Mouse (Mus musculus): Measurements from ENCODE around the gene Uvrag. TPM values are rescaled to one million over a fixed set of nuclear protein-coding genes. Genes with fewer than 3 reads are reported as not detected.

The Uvrag gene
- total RNA-seq, 2 experiments from 2014 or later, result 8.6 to 9.7 TPM

DNA sequence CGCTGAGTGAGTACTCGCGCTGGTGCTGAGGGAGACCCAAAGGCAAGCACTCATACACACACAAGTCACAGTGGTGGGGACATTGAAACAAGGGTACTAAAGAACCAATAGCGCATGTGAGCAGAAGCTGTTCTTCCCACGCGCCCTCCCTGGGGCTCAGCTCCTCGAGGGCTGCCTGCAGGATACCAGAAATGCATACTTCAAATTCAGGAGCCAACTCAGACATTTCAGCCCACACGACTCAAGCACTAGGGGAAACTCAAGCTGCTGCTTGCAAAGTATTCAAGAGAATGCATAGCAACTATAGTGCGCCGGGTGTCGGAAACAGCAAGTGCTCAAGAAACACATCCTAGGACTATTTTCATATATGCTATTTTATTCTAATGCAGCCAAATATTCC, 3.7 kb upstream of the Uvrag start:
- intact Hi-C loops (cut with DNase I), result no loop called here

DNA sequence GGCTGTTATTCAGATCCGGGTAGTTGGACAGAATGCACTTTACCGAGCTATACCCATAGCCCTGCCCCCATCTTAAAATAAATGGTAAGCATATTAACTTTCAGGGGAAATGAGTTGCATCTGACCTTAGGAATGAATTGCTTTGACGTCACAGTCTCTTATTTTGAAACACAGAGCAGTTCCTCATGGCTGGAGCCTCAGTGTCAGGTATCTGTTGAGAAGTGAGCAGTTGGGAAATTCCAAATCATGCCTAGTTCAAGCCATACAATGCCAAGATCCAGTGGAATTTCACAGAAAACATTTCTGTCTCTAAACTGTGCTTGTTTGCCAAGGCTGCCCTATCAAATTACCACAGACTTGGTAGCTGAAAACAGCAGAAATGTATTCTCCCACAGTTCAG, 2.3 kb upstream of the Uvrag start:
- no peak for DNase-seq
- intact Hi-C loops (cut with DNase I), result no loop called here

More for the DNA sequence above, 3.7 kb upstream of the Uvrag start:
- no peak for DNase-seq

DNA sequence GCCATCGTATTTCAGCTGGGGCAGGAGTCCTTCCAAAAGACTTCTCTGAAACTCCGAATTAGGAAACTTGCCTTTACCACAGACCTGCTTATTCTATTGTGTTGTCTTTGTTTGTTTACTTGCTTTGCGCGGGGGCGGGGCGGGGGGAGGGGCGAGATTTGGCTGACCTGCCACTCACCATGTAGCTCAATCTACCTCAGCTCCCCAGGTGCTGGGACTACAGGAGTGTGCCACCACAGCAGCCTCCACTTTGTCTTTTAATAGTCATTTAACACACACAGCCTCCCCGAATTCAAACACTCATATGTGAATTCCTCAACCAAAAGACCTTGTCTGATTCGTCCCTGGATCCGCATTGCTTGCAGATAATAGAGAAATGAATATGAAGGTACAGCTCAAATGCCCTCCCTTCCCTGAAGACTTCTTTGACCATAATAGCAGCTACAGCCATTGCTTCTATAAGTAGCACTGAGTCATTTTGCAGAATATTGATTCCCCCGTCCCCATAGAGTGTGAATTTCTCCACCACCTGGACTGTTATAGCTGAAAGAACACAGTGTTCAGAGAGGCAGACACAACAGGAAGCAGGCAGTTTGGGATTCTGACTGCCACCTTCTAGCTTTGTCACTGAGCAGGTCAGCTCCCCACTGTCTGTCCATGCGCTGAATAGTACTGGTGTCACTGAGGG, 1.1 kb upstream of the Uvrag start:
- intact Hi-C loops (cut with DNase I), result no loop called here
- no peak for DNase-seq

DNA sequence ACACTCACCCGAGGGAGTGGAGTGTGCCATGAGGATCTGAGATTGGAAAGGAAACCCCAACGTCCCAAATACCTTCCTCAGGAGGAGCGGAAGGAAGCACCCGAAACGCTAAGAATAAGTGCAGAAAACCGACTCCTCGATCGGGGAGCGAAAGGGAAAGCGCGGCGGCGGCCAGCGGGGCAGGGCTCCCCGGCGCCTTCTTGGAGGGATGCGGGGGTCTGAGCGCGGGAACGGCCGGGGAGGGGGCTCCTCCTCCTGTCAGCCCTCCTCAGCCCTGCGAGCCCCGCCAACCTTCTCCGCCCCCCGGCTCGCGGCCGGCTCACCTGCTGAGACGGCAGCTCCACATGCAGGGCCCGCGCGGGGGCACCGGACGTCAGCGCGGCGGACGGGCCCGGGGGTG, 430 bp downstream of the Uvrag start:
- intact Hi-C loops (cut with DNase I), result no loop called here
- no peak for DNase-seq

DNA sequence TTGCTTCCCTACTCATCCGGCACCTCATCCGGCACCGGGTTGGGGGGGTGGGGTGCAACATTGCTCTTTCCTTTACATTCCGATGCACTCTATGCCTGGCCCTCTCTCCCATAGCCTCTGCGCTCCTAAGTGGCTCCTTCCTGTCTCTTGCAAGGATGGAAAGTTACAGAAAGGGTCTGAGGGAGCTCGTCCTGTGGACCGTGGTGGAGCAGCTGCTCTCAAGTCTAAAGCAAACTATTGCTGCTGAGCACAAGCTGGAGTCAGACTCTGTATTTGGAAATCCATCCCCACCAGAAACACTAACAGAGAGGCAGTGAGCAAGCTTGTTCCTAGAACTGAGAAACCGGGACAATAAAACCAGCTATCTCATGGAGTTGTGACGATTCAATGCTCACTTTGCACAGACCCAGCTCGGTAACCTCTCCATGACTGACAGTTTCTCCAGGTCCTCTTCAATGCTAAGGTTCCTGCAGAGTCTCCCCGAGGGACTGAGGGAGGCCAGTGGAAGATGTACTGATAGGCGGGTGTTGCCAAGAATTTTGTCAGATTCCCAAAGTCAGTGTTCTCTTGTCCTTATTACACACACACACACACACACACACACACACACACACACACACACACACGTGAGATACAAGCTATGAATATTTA, 975 bp downstream of the Uvrag start:
- intact Hi-C loops (cut with DNase I), result no loop called here
- DNase-seq, result no peak

DNA sequence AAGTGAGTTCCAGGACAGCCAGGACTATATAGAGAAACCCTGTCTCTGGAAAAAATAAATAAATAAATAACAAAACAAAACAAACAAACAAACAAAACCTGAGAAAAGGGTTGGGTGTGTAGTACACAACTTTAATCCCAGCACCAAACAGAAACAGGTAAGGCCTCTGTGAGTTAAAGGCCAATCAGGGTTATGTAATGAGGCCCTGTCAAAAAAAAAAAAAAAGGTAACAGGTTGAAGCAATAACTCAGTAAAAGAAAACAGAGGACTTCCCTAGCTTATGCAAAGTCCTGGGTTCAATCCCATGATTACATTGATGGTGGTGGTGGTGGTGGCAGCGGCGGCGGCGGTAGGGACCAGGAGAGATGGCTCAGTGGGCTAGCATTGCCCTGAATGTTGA, 3.4 kb downstream of the Uvrag start:
- DNase-seq, result no peak
- intact Hi-C loops (cut with DNase I), result no loop called here

DNA sequence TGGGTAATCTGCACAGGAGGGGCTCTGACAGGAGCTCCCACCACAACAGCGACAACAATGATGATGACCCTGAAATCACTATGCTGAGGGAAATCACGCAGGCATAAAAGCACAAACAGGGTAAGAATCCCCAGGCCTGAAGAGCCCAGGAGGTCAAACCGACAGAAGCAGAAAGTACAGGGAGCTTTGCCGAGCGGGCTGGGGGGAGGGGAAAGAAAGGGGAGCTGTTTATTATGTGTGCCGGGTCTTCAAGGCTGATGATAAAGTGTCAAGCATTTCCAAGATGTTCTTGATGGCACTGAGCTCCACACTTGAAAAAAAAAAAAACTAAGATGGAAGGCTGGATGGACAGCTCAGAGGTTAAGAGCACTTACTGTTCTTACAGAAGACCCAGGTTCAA, 4.2 kb downstream of the Uvrag start:
- intact Hi-C loops (cut with DNase I), result no loop called here
- no peak for DNase-seq

DNA sequence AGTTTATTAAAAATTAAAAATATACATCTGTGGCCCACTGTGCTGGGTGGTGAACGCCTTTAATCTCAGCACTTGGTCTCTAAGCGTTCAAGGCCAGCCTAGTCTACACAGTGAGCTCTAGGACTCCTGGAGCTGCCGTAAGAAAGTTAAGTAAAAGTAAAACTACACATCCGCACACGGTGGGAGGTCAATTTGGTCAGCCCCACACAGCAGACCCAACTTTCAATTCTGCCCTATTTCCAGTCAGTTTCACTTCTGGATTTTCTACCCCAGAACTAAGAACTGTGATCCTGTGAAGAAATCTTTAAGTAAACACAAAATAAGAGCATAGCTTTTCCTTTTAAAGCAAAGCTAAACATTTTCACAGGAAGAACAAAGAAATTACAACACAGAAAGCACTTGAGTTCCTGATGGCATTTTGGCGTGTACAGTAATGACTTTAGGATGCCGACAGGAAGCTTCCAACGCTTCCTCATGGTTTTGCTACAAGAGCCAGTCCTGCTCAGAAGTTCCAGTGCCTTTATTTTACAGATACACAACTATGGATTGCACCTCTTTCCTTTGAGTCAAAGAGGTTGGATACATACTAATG, 7.0 kb downstream of the Uvrag start:
- DNase-seq, result no peak

DNA sequence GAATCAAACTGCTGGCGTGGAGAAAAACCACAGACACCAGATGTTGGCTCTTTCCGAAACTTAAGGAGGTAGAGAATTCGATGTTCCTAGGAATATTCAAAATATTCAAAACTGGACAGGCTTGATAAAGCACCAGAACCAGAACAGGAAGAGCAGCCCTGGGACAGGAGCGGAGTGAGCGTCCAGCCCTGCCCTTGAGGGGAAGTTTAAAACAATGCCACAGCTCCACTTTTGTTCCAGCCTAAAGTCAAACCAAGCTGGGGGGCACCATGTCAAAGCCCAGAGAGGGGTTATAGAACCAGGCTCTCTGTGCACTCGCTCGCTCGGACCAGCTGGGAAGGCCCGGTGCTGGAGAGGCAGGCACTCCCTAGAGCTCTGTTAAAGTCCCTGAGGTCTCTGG, 8.3 kb downstream of the Uvrag start:
- DNase-seq, result no peak
- intact Hi-C loops (cut with DNase I), result no loop called here

More for the DNA sequence above, 7.0 kb downstream of the Uvrag start:
- intact Hi-C loops (cut with DNase I), result no loop called here

DNA sequence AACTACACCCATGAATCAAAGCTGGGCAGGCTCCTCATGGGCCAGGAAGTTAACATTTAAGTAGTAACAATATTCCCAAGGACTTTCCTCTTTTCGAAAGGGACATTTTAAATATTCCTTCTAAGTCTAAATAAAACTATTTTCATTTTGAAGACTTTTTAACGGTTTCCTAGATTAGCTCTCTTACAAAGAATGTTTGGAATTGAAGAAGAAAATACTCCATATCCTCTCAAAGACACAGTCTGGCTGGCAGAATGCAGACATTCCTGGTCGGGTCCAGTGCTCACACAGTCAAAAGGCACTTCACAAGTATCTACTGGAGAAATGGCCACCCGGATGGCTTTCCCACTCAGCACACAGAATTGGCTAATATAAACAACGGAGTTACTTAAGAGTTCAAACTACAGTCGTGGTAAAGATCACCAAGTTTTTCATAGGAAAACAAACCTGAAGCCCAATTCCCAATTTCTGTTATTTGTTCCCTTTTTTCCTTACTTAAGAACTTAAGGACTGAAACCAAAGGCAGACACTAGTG, 9.1 kb downstream of the Uvrag start:
- intact Hi-C loops (cut with DNase I), result no loop called here
- DNase-seq, result no peak

DNA sequence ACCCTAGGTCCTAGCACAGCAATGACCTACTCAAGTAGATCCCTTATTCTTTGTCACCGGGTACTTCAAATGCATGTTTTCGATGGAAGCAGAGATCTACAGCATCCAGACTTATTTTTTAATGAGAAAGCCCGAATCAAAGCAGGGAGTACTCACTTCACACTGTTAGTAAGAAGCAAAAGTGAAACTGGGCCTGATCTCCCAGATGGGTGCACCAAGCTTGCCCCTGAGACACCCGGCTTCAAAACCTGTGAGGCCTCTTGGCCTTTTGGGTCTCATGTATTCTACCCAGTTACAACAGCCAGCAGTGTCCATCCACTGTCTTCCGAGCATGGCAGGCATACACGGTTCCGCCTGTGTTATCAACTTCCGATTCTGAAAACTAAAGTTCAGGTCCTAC, 12.0 kb downstream of the Uvrag start:
- no peak for DNase-seq
- intact Hi-C loops (cut with DNase I), result no loop called here

DNA sequence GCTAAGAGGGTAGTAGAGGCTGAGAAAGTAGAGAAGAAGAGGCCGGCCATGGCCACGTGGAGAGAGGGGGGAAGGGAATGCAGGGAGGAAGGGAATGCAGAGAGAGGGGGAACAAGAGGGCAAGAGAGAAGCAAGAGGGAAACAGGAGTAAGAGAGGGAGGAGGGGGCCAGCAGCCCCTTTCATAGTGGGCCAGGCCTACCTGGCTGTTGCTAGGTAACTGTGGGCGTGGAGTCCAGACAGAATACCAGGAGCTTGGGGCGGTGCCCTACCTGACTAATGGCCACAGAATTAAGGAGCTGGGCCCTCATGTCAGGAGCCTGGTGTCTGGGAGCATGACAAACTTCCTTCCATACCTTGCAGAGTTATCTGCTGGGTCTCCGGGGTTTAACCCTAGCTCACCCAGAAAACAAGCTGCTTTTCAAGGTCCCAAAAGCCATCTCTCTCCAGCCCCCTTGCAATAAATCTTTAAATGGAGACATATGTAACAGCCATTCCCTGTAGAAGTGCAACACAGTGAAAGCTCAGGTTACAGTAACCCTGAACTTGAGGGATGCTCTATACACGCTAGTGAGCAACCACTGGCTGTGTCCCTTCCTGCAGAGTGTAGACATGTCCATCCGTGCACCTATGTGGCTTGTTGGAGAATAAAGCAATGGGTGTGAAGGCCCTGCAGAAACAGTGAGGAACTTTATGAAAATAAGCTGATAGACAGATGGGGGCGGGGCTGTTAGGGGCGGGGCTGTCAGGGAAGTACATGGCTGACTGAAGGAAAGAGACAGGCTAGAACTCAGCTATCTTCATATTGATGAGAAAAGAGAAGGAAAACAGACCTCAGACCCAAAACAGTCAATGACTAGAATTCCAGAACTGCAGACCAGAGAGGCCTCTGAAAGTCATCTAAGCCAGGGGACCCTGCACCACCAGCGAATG, 12.7 kb downstream of the Uvrag start:
- no peak for DNase-seq
- intact Hi-C loops (cut with DNase I), result no loop called here

DNA sequence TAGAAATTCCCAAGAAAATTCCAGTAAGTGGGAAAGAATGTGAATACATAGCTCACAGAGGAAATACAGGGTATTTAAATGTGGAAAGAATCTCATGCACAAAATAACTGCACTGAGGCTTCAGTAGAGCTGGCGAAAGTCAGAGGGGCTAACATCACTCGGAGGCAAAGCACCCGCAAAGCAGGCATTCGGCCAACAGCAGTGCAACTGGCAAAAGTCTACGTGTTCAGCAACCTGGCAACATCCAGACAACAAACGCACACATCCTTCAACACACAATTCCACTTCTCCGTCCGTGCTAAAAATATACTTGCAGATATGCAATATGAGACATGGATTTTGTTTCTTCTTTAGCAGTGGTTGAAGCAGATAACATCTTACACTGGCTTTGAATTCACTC, 14.9 kb downstream of the Uvrag start:
- intact Hi-C loops (cut with DNase I), result no loop called here
- DNase-seq, result no peak

DNA sequence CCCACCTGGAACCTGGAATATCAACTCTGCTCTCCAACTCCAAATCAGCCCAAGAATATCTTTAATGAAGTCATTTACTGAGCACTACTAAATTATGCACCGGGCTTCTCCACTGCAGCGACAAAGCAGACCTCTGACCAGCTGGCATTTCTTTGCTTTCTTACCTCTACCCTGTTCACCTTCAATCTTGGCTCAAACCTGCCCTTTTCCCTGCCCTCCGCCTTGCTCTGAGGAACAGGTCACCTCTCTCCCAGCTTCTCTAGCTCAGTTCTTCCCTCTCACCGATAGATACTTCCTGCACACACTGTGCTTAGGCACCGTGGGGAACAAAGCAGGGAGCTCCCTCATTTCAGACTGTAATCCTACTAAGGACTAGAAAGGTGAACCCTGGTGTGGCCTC, 18.3 kb downstream of the Uvrag start:
- intact Hi-C loops (cut with DNase I), result no loop called here
- no peak for DNase-seq

DNA sequence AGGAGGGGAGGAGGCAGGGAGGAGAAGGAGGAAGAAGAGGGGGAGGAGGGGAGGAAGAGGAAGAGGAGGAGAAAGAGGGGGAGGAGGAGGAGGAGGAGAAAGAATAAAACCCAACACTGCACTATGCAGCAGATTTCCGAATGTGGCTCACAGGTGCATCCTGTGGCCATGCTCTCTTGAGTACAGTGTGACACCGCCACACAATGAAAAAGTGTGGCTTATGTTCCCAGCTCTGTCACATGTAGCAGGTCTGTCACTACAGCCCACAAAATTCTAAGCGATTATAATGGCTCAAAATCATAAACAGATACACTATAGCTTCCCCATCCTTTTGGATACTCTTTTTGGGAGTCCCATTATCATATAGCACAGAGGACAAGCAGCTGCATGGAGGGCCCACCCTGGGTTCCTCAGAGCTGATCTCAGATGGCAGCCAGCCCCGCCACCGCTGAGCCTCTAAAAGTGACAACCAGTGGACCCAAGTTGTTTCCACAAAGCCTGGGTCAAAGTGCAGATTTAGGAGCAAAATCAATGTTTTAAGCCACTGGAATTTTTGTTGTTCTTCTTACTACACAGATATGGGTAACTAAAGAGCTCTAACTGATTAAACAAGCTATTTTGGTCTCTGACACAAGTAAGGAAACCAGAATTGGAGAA, 19.9 kb downstream of the Uvrag start:
- intact Hi-C loops (cut with DNase I), result no loop called here
- no peak for DNase-seq

DNA sequence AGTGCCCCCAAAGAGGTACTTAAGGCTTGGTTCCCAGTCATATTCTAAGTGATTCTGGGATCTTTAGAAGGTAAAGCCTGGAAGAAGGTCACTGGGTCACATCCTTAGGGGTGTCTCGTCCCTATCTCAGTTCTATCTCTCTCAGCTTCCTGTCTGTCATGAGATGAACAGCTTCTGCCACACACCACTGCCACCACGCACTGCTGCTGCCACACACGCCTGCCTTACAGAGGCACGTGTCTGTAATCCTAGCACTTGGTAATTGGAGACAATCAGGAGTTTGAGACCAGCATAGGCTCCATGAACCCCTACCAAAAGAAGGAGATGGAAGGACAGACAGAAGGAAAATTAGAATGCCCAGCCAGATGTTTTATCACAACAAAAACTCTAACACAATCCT, 20.9 kb downstream of the Uvrag start:
- DNase-seq, result no peak
- intact Hi-C loops (cut with DNase I), result no loop called here

DNA sequence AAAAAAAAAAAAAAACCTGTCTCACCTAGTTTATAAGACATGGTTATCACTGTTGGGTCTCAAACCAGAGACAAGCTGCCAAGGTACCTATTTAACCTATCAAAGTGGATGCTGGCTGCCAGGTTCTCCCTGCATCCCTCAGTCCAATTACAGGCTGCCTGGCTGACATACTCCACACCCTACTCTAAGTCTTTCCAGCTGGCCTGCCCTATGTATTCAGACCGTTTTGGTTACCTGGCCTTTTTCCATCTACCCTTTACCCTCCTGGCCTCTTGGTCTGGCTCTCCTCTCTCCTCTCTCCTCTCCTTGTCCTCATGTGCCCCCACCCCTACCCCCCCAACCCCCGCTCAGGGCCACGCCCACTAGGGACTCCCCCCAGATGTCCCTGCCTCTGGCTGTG, 24.2 kb downstream of the Uvrag start:
- intact Hi-C loops (cut with DNase I), result no loop called here
- no peak for DNase-seq

DNA sequence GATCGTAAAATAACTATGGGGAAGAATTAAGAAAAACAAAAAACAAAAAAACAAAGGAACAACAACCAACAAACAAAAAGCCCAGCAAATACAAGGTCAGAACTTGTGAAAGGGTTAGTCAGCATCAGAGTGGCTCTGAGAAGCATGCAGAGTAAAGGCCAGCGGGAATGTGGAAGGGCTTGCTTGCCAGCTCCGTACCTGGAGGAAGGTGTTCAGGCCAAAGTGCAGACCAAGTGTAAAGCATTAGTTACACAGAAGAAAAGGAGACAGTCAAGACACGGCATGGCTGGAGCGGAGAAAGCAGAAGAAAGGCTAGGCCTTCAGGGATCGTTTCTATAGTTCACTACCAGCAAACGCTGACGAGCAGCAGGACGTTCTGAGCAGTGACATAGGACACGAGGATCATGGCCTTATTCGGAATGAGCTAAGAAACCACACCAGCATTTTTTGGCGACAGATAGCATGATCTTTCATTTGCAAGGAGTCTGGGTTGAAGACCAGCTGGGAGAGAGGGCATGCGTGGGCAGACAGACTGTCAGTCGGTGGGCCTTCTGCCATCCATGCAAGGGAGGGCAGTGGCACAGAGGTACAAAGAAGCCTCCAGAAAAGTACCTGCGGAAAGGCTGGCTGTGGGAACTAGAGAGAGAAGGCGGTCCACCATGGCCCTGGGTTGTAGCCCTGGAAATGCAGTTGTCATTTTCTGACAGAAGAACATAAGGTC, 26.8 kb downstream of the Uvrag start:
- DNase-seq, result no peak
- intact Hi-C loops (cut with DNase I), result no loop called here

DNA sequence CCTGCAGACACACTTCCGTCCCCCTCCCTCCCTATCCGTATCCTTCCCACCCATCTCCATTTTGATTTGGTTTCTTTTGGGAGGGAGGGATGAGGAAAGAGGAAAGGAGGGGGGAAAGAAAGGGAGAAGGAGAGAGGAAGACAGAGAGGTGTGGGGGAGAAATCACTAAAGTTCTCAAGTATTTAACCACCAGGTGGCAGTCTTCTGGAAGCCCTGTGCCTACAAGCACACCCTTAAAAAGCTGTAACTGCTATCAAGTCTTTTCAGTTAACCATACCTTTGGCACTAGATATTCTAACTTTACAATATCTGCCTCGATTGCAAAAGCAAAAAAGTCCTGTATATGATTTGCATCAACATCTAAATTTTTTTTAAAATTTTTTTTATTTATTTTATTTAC, 33.4 kb downstream of the Uvrag start:
- intact Hi-C loops (cut with DNase I), result loop anchor here (5.0 kb wide), 1 partner anchor 125 kb away; no protein-coding TSS in a partner anchor
- no peak for DNase-seq
